Mouse (Mus musculus) hindbrain, embryonic 16.5 days (tissue): Measurements from ENCODE around the gene Dpf1. TPM values are rescaled to one million over a fixed set of nuclear protein-coding genes. Genes with fewer than 3 reads are reported as not detected.

Experiments
- ATAC-seq: fragments of 200-750 bp; cut with Nextera tagmentation; 2 replicates; pipeline ENCODE4 v1.8.0; 2017; ENCODE audit warnings: moderate TSS enrichment, moderate library complexity
- H3K27ac ChIP-seq: fragments of 300-500 bp; sonication (generic); 2 replicates; pipeline ENCODE4 v1.5.1; 2014; ENCODE audit warnings: low read depth, mild to moderate bottlenecking, control low read depth, low read length, moderate library complexity
- H3K27me3 ChIP-seq: fragments of 300-500 bp; sonication (generic); replicated peaks from 2 replicates; pipeline ENCODE4 v1.6.1; 2014; ENCODE audit warnings: low read length; ENCODE audit not compliant: control insufficient read depth, insufficient read depth
- H3K36me3 ChIP-seq: fragments of 300-500 bp; sonication (generic); 2 replicates; pipeline ENCODE4 v1.6.1; 2014; ENCODE audit warnings: mild to moderate bottlenecking, low read length, moderate library complexity, mixed read lengths; ENCODE audit not compliant: control insufficient read depth, insufficient read depth
- H3K4me1 ChIP-seq: fragments of 300-500 bp; sonication (generic); 2 replicates; pipeline ENCODE4 v1.6.1; 2014; ENCODE audit warnings: low read depth, low read length; ENCODE audit not compliant: control insufficient read depth, insufficient read depth
- H3K4me2 ChIP-seq: fragments of 300-500 bp; sonication (generic); 2 replicates; pipeline ENCODE4 v1.6.1; 2014; ENCODE audit warnings: mild to moderate bottlenecking, low read length, control low read depth, moderate library complexity
- H3K4me3 ChIP-seq: fragments of 300-500 bp; sonication (generic); 2 replicates; pipeline ENCODE4 v1.5.1; 2014; ENCODE audit warnings: mild to moderate bottlenecking, low read length, control low read depth, moderate library complexity
- H3K9ac ChIP-seq: fragments of 300-500 bp; sonication (generic); 2 replicates; pipeline ENCODE4 v1.6.1; 2014; ENCODE audit warnings: low read depth, mild to moderate bottlenecking, control low read depth, low read length, moderate library complexity
- H3K9me3 ChIP-seq: fragments of 300-500 bp; sonication (generic); 2 replicates; pipeline ENCODE4 v1.6.1; 2014; ENCODE audit warnings: mild to moderate bottlenecking, low read length, moderate library complexity; ENCODE audit not compliant: control insufficient read depth
- WGBS: fragments of 180-500 bp; shearing (Covaris S2); extraction: QIAGEN DNeasy Blood & Tissue Kit; methylation state at CpG from one replicate; pipeline ENCODE4 v1.1.7; 2014; 5-methylcytosine and 5-hydroxymethylcytosine counted together
- polyA plus RNA-seq: library from polyadenylated mRNA; unstranded; fragments of >200 nt; fragmentation: Nextera tagmentation; extraction: Ambion mirVana; gene quantifications from 2 replicates; pipeline ENCODE4 v1.2.1, GENCODE M21; 2015

Dpf1 gene
- polyA plus RNA-seq, 1 experiment from 2014 or later = 166 TPM

- peak overlapping the region; percentile 38 for H3K9ac ChIP-seq
- H3K4me1 ChIP-seq = peaks cover 9% of the 10 kb centered on the region
- no peak for ATAC-seq
- no peaks in the 10 kb centered on the region for H3K9me3 ChIP-seq
- 37% methylated on average over 8 of the region's 8 CpGs for WGBS
- no peak overlapping the region for H3K4me2 ChIP-seq
- H3K4me3 ChIP-seq = no peak overlapping the region
- H3K27me3 ChIP-seq = no peaks in the 10 kb centered on the region
- peak overlapping the region; percentile 46 for H3K27ac ChIP-seq
- H3K36me3 ChIP-seq = no peaks in the 10 kb centered on the region; the same call in none of the 2 replicates
These were observed 38.8 kb downstream of the Dpf1 start for GRCm38 (mm10) chr7:29342489-29343092.

- Histone ChIP-seq H3K9me3 (no peaks in the 10 kb centered on the region), H3K9ac (no peak overlapping the region), H3K27me3 (no peaks in the 10 kb centered on the region), H3K4me2 (no peak overlapping the region), H3K27ac (no peak overlapping the region), H3K4me3 (no peak overlapping the region), H3K4me1 (peaks cover 9% of the 10 kb centered on the region), H3K36me3 (peaks cover 6% of the 10 kb centered on the region)
- ATAC-seq = no peak
- 91% methylated on average over 7 of the region's 7 CpGs for WGBS
These were observed 40.0 kb downstream of the Dpf1 start for GRCm38 (mm10) chr7:29343746-29344145.

GRCm38 (mm10) chr7:29345534-29345933, 41.8 kb downstream of the Dpf1 start:
- H3K4me2 ChIP-seq = no peak overlapping the region
- H3K9ac ChIP-seq = no peak overlapping the region; the same call in 1 of the 2 replicates
- no peaks in the 10 kb centered on the region for H3K27me3 ChIP-seq
- 43% methylated on average over 4 of the region's 4 CpGs for WGBS
- H3K4me1 ChIP-seq = peaks cover 9% of the 10 kb centered on the region
- H3K36me3 ChIP-seq = peaks cover 11% of the 10 kb centered on the region
- no peaks in the 10 kb centered on the region for H3K9me3 ChIP-seq
- H3K4me3 ChIP-seq = no peak overlapping the region
- no peak for ATAC-seq
- peak overlapping the region; percentile 17; the same call in 1 of the 2 replicates for H3K27ac ChIP-seq

DNA sequence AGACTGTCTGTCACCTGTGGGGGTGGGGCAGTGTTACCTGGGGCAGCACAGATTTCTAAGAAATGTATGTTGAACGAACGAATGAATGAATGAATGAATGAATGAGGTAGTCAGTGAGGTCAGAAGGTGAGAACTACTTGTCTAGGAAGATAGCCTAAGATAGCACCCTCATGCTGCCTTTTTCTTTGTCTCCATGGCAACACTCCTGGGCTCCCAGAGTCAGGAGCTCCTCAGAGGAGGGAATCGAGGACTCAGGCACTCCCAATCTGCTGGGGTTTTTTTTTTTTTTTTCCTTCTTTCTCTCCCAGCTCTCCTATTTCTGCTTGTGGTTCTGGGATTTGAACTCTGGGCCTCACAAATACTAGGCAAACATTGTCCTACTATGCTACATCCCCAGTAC, 42.5 kb downstream of the Dpf1 start:
- 54% methylated on average over 3 of the region's 3 CpGs for WGBS
- peaks cover 12% of the 10 kb centered on the region for H3K36me3 ChIP-seq
- no peaks in the 10 kb centered on the region for H3K27me3 ChIP-seq
- no peak overlapping the region for H3K4me3 ChIP-seq
- peaks cover 9% of the 10 kb centered on the region for H3K4me1 ChIP-seq
- no peak overlapping the region for H3K4me2 ChIP-seq
- H3K27ac ChIP-seq = no peak overlapping the region
- H3K9ac ChIP-seq = no peak overlapping the region
- H3K9me3 ChIP-seq = no peaks in the 10 kb centered on the region
- no peak for ATAC-seq

DNA sequence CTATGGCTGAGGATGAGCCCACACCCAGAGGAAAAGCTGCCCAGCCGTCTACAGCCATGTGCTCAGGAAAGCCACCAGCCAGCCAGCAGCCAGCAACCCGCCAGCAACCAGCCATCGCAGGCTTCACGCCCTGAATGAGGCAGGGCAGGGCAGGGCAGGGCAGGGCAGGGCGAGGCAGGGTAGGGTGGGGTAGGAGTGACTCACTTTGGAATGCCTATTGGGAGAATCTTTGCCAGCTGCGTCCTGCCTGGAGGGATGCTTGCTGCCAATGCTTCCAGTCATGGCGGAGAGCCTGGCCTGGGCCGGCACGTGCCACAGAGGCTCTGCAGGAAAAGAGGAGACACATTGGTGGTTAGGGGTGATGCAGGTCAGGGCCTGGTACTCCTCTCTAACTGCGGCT, 46.7 kb downstream of the Dpf1 start:
- no peak overlapping the region for H3K4me2 ChIP-seq
- H3K27ac ChIP-seq = no peak overlapping the region
- no peak overlapping the region for H3K4me3 ChIP-seq
- H3K36me3 ChIP-seq = peaks cover 12% of the 10 kb centered on the region; the same call in 1 of the 2 replicates
- H3K9me3 ChIP-seq = no peaks in the 10 kb centered on the region
- H3K27me3 ChIP-seq = no peaks in the 10 kb centered on the region
- 91% methylated on average over 9 of the region's 10 CpGs for WGBS
- H3K9ac ChIP-seq = no peak overlapping the region
- no peak for ATAC-seq
- H3K4me1 ChIP-seq = no peaks in the 10 kb centered on the region

GRCm38 (mm10) chr7:29352246-29352645, 48.5 kb downstream of the Dpf1 start:
- Histone ChIP-seq H3K4me2 (no peak overlapping the region), H3K9ac (no peak overlapping the region), H3K27ac (no peak overlapping the region), H3K4me3 (no peak overlapping the region), H3K9me3 (no peaks in the 10 kb centered on the region), H3K27me3 (no peaks in the 10 kb centered on the region), H3K4me1 (no peaks in the 10 kb centered on the region), H3K36me3 (peaks cover 13% of the 10 kb centered on the region)
- ATAC-seq = no peak
- 84% methylated on average over 8 of the region's 8 CpGs for WGBS

- Histone ChIP-seq H3K27ac (no peak overlapping the region), H3K9ac (no peak overlapping the region), H3K4me3 (no peak overlapping the region), H3K9me3 (no peaks in the 10 kb centered on the region), H3K36me3 (peaks cover 11% of the 10 kb centered on the region), H3K4me2 (no peak overlapping the region), H3K4me1 (no peaks in the 10 kb centered on the region), H3K27me3 (no peaks in the 10 kb centered on the region)
- WGBS = 80% methylated on average over 8 of the region's 8 CpGs
- ATAC-seq = 0 out of 2 replicates have a peak, but pooled peaks have one; percentile 41
These were observed 50.4 kb downstream of the Dpf1 start for GRCm38 (mm10) chr7:29354161-29354560.

DNA sequence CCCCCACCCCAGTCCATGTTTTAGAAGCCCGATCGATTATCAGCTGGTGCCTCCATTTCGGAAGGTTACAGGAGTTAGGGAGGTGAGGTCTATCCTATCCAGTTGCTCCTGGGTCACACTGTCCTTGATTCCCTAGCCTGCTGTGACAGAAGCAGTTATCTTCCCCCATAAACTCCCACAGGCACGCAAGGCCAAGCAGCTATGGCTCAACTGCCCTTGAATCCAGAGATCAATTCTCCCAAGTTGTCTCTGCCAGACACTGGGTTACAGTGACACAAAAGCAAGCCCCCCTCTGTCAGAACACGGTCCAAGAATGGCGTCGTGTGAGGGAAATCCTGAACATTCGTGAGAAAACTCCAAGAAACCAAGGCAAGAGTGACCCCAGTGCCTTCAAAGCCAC, 51.7 kb downstream of the Dpf1 start:
- no peaks in the 10 kb centered on the region for H3K27me3 ChIP-seq
- H3K4me2 ChIP-seq = no peak overlapping the region
- H3K36me3 ChIP-seq = peaks cover 7% of the 10 kb centered on the region
- 90% methylated on average over 8 of the region's 8 CpGs for WGBS
- no peak overlapping the region for H3K27ac ChIP-seq
- no peaks in the 10 kb centered on the region for H3K9me3 ChIP-seq
- no peaks in the 10 kb centered on the region for H3K4me1 ChIP-seq
- ATAC-seq = no peak
- no peak overlapping the region for H3K9ac ChIP-seq
- H3K4me3 ChIP-seq = no peak overlapping the region

- 81% methylated on average over 13 of the region's 13 CpGs for WGBS
- Histone ChIP-seq H3K27me3 (no peaks in the 10 kb centered on the region), H3K36me3 (peaks cover 8% of the 10 kb centered on the region)
These were observed 57.7 kb downstream of the Dpf1 start for GRCm38 (mm10) chr7:29361497-29361896.

More at GRCm38 (mm10) chr7:29361497-29361896, 57.7 kb downstream of the Dpf1 start:
- Histone ChIP-seq H3K27ac (no peak overlapping the region), H3K9ac (no peak overlapping the region), H3K4me2 (no peak overlapping the region), H3K4me3 (no peak overlapping the region), H3K9me3 (no peaks in the 10 kb centered on the region), H3K4me1 (no peaks in the 10 kb centered on the region; the same call in 1 of the 2 replicates)
- no peak for ATAC-seq
